Mouse (Mus musculus): ENCODE data around the gene Hcls1. TPM values are rescaled to one million over a fixed set of nuclear protein-coding genes. Genes with fewer than 3 reads are reported as not detected.

Hcls1 gene
- polyA plus RNA-seq, 1 experiment from 2014 or later, result 2.1 TPM

DNA sequence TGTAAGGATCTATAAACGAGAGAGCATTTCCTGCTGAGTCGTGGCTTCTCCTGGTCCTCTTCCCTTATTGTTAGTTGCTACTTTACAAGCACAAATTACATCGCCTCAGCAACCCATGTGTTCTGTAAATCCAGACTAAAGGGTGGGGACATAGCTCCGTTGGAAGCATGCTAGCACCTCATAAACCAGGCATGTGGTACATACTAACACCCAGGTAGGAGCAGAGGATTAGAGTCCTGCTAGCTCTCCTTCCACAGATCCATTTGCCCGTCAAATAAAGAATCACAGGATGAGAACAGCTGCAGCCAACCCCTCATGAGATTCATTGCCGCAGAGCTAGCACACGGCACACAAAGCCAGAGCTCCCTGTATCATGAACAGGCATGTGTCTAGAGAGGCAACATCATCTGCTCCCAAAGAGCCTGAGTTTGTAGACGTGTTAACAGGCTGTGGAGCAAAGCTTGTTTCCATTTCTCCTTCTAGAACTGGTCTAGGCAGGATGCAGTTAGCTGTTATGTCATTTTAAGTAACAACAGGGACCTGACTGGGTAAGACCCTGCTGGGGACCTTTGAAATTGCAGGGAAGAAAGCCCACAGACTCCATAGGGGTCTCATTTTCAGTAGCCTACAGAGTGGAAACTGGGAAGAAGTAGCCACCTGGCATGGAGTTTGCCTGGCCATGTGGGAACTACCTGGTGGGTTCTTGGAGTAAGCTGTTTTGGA lies 15.0 kb downstream of the Hcls1 start:
- Histone ChIP-seq H3K27ac (ENCODE audit: low read length) (no peak overlapping the region), H3K9me3 (ENCODE audit: control insufficient read depth, low read depth, low read length) (no peaks in the 10 kb centered on the region), H3K27me3 (ENCODE audit: control insufficient read depth, insufficient read depth, low read length) (no peaks in the 10 kb centered on the region), H3K9ac (replicated peaks; ENCODE audit: low read depth, low read length) (no peak overlapping the region), H3K36me3 (ENCODE audit: control insufficient read depth, insufficient read depth, low read length) (no peaks in the 10 kb centered on the region), H3K4me1 (ENCODE audit: control insufficient read depth, insufficient read depth, low read length) (no peaks in the 10 kb centered on the region), H3K4me2 (replicated peaks; ENCODE audit: low read depth, low read length) (no peak overlapping the region), H3K4me3 (ENCODE audit: low read depth, low read length) (no peak overlapping the region)
- WGBS, result 61% methylated on average over 8 of the region's 8 CpGs
- no peak for ATAC-seq (ENCODE audit: insufficient number of reproducible peaks, insufficient read depth, low FRiP score, low read depth)

DNA sequence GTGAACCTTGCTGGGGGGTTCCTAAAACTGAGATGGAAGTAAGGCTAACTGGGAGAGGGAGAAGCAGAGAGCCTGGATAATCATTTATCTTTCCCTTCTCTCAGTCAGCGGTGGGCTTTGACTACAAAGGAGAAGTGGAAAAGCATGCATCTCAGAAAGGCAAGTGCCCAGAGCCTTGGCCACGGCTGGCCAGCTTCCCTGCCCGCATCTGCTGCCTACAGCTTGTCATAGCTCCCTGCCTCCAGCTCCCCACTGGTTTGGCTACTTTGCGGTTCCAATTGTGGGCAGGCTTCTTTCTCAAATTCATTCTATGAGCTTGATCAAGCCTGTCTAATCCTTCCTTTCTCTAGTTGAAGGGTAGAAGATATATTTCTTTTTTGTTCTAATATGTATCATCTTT lies 16.2 kb downstream of the Hcls1 start:
- no peaks in the 10 kb centered on the region for H3K9me3 ChIP-seq (ENCODE audit: control insufficient read depth, low read depth, low read length)
- H3K36me3 ChIP-seq (ENCODE audit: control insufficient read depth, insufficient read depth, low read length), result no peaks in the 10 kb centered on the region
- no peak for ATAC-seq (ENCODE audit: insufficient number of reproducible peaks, insufficient read depth, low FRiP score, low read depth)
- H3K4me3 ChIP-seq (ENCODE audit: low read depth, low read length), result no peak overlapping the region
- no peak overlapping the region for H3K27ac ChIP-seq (ENCODE audit: low read length)
- WGBS, result 54% methylated on average over 4 of the region's 4 CpGs
- H3K4me2 ChIP-seq (replicated peaks; ENCODE audit: low read depth, low read length), result no peak overlapping the region
- H3K4me1 ChIP-seq (ENCODE audit: control insufficient read depth, insufficient read depth, low read length), result no peaks in the 10 kb centered on the region
- no peak overlapping the region for H3K9ac ChIP-seq (replicated peaks; ENCODE audit: low read depth, low read length)
- no peaks in the 10 kb centered on the region for H3K27me3 ChIP-seq (ENCODE audit: control insufficient read depth, insufficient read depth, low read length)

DNA sequence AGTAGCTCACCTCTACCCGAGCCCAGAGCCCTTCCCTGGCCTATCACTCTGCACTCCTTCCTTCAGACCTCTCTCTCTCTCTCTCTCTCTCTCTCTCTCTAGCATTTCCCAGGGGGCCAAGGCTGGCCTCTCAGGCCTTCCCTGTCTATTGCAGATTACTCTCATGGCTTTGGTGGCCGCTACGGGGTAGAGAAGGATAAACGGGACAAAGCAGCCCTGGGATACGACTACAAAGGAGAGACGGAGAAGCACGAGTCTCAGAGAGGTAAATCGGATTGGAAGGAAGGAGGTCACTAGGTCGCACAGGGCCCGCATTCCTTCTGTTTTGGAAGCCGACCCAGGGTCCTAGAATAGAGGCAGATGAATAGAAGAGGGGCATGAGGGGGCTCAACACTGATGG lies 20.3 kb downstream of the Hcls1 start:
- Histone ChIP-seq H3K4me1 (ENCODE audit: control insufficient read depth, insufficient read depth, low read length) (no peaks in the 10 kb centered on the region), H3K9ac (replicated peaks; ENCODE audit: low read depth, low read length) (no peak overlapping the region), H3K4me3 (ENCODE audit: low read depth, low read length) (no peak overlapping the region), H3K4me2 (replicated peaks; ENCODE audit: low read depth, low read length) (no peak overlapping the region), H3K36me3 (ENCODE audit: control insufficient read depth, insufficient read depth, low read length) (no peaks in the 10 kb centered on the region), H3K27ac (ENCODE audit: low read length) (no peak overlapping the region), H3K27me3 (ENCODE audit: control insufficient read depth, insufficient read depth, low read length) (no peaks in the 10 kb centered on the region), H3K9me3 (ENCODE audit: control insufficient read depth, low read depth, low read length) (no peaks in the 10 kb centered on the region)
- no peak for ATAC-seq (ENCODE audit: insufficient number of reproducible peaks, insufficient read depth, low FRiP score, low read depth)
- 74% methylated on average over 11 of the region's 11 CpGs for WGBS

DNA sequence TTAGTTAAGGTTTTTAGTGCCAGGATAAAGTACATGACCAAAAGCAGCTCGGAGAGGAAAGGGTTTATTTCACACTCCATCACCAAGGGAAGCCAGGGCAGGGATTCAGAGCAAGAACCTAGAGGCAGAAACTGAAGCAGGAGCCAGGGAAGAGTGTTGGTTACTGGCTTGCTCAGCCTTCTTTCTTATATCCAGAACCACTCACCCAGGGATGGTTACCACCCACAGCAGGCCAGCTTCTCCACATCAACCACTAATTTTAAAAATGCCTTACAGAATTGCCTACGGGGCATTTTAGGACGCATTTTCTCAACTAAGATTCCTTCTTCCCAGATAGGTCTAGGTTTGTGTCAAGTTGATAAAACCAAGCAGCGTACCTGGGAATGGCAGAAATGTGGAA lies 28.6 kb downstream of the Hcls1 start:
- Histone ChIP-seq H3K27me3 (ENCODE audit: control insufficient read depth, insufficient read depth, low read length) (no peaks in the 10 kb centered on the region), H3K9me3 (ENCODE audit: control insufficient read depth, low read depth, low read length) (no peaks in the 10 kb centered on the region), H3K4me3 (ENCODE audit: low read depth, low read length) (no peak overlapping the region), H3K4me2 (replicated peaks; ENCODE audit: low read depth, low read length) (no peak overlapping the region), H3K9ac (replicated peaks; ENCODE audit: low read depth, low read length) (no peak overlapping the region), H3K4me1 (ENCODE audit: control insufficient read depth, insufficient read depth, low read length) (no peaks in the 10 kb centered on the region), H3K36me3 (ENCODE audit: control insufficient read depth, insufficient read depth, low read length) (no peaks in the 10 kb centered on the region), H3K27ac (ENCODE audit: low read length) (no peak overlapping the region)
- WGBS, result 80% methylated on average over 4 of the region's 4 CpGs
- no peak for ATAC-seq (ENCODE audit: insufficient number of reproducible peaks, insufficient read depth, low FRiP score, low read depth)

DNA sequence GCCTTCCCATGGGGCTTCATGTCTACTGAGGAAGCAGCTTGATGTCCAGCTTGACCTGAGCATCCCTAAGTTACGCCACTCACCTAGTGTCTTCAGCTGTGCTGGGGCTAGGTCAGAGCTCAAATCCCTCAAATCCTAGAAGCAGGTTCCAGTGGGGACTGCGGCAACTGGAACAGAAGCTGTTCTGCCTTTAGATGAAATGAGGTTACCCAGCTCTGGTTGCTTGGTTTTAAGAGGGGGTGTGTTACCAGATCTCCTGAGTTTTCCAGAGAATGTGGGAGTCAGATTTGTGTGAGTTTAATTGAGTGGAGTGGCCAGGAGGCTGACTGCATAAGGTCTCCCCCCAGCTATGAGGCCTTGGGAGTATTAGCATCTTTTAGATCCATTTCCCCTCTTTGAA lies 44.3 kb downstream of the Hcls1 start:
- H3K4me3 ChIP-seq (ENCODE audit: low read depth, low read length), result no peak overlapping the region
- H3K4me2 ChIP-seq (replicated peaks; ENCODE audit: low read depth, low read length), result no peak overlapping the region
- no peaks in the 10 kb centered on the region for H3K4me1 ChIP-seq (ENCODE audit: control insufficient read depth, insufficient read depth, low read length)
- no peak overlapping the region for H3K9ac ChIP-seq (replicated peaks; ENCODE audit: low read depth, low read length)
- H3K27me3 ChIP-seq (ENCODE audit: control insufficient read depth, insufficient read depth, low read length), result no peaks in the 10 kb centered on the region
- H3K27ac ChIP-seq (ENCODE audit: low read length), result no peak overlapping the region
- no peaks in the 10 kb centered on the region for H3K9me3 ChIP-seq (ENCODE audit: control insufficient read depth, low read depth, low read length)
- ATAC-seq (ENCODE audit: insufficient number of reproducible peaks, insufficient read depth, low FRiP score, low read depth), result no peak
- WGBS, result 98% methylated on average over 2 of the region's 2 CpGs
- H3K36me3 ChIP-seq (ENCODE audit: control insufficient read depth, insufficient read depth, low read length), result no peaks in the 10 kb centered on the region

DNA sequence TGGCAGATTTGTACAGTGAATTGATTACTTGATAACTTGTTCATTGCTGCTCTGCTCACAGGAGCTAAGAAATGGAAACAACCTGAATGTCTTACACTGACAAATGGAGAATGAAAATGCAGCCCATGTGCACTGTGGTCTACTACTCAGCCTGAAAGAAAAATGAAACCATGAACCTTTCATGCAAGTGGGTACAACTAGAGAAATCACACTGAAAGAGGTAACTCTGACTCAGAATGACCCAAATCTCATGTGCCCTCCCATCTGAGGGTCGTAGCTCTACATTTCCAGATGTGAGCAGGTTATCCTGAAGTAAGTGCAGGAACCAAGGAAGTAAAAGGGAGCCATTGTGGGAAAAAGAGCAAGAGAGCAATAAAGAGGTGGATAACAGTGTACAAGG lies 49.0 kb downstream of the Hcls1 start:
- no peaks in the 10 kb centered on the region for H3K36me3 ChIP-seq (ENCODE audit: control insufficient read depth, insufficient read depth, low read length)
- WGBS, result 79% methylated on average over 1 of the region's 1 CpGs
- no peaks in the 10 kb centered on the region for H3K4me1 ChIP-seq (ENCODE audit: control insufficient read depth, insufficient read depth, low read length)
- H3K27me3 ChIP-seq (ENCODE audit: control insufficient read depth, insufficient read depth, low read length), result no peaks in the 10 kb centered on the region
- no peak overlapping the region for H3K9ac ChIP-seq (replicated peaks; ENCODE audit: low read depth, low read length)
- ATAC-seq (ENCODE audit: insufficient number of reproducible peaks, insufficient read depth, low FRiP score, low read depth), result no peak
- H3K9me3 ChIP-seq (ENCODE audit: control insufficient read depth, low read depth, low read length), result no peaks in the 10 kb centered on the region
- H3K4me2 ChIP-seq (replicated peaks; ENCODE audit: low read depth, low read length), result no peak overlapping the region
- H3K27ac ChIP-seq (ENCODE audit: low read length), result no peak overlapping the region
- H3K4me3 ChIP-seq (ENCODE audit: low read depth, low read length), result no peak overlapping the region

DNA sequence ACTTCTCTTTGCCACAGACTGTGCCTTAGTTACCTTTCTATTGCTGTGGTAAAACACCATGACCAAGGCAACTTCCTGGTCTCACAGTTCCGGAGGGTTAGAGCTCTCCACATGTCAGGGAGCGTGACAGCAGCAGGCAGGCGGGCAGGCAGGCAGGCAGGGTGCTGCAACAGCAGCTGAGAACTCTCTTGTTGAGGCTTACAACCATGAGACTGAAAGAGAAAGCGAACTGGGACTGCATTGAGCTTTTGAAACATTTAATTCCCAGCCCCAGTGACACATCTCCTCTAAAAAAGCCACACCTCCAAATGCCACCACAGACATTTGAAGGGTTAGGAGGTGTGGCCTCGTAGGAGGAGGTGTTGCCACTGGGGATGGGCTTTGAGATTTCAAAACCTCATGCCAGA lies 50.9 kb downstream of the Hcls1 start:
- H3K4me1 ChIP-seq (ENCODE audit: control insufficient read depth, insufficient read depth, low read length), result no peaks in the 10 kb centered on the region
- no peaks in the 10 kb centered on the region for H3K27me3 ChIP-seq (ENCODE audit: control insufficient read depth, insufficient read depth, low read length)
- H3K4me2 ChIP-seq (replicated peaks; ENCODE audit: low read depth, low read length), result no peak overlapping the region
- H3K9ac ChIP-seq (replicated peaks; ENCODE audit: low read depth, low read length), result no peak overlapping the region
- no peaks in the 10 kb centered on the region for H3K36me3 ChIP-seq (ENCODE audit: control insufficient read depth, insufficient read depth, low read length)
- 70% methylated on average over 5 of the region's 5 CpGs for WGBS
- H3K27ac ChIP-seq (ENCODE audit: low read length), result no peak overlapping the region
- no peaks in the 10 kb centered on the region for H3K9me3 ChIP-seq (ENCODE audit: control insufficient read depth, low read depth, low read length)
- no peak overlapping the region for H3K4me3 ChIP-seq (ENCODE audit: low read depth, low read length)
- no peak for ATAC-seq (ENCODE audit: insufficient number of reproducible peaks, insufficient read depth, low FRiP score, low read depth)

DNA sequence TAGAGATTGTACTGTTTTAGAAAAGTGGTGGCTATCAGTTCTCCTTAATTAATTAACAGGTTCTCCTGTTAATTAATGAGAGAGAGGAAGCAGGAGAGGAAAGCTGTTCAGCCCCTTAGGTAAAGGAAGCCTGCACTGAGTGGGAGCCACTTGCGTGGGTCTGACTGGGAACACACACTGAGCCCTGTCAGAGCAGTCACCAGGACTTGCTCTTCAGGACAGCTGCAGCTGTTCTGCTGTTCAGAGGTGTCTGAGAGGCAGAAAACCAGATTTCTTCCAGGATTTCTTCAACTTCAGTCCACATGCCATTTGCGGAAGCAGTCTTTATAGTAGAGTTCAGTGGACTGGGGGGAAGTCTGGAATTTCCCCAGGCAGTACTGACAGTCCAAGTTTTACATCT lies 52.6 kb downstream of the Hcls1 start:
- Histone ChIP-seq H3K27me3 (ENCODE audit: control insufficient read depth, insufficient read depth, low read length) (no peaks in the 10 kb centered on the region), H3K4me1 (ENCODE audit: control insufficient read depth, insufficient read depth, low read length) (no peaks in the 10 kb centered on the region), H3K4me3 (ENCODE audit: low read depth, low read length) (no peak overlapping the region), H3K27ac (ENCODE audit: low read length) (no peak overlapping the region), H3K36me3 (ENCODE audit: control insufficient read depth, insufficient read depth, low read length) (no peaks in the 10 kb centered on the region), H3K9me3 (ENCODE audit: control insufficient read depth, low read depth, low read length) (no peaks in the 10 kb centered on the region), H3K4me2 (replicated peaks; ENCODE audit: low read depth, low read length) (no peak overlapping the region), H3K9ac (replicated peaks; ENCODE audit: low read depth, low read length) (no peak overlapping the region)
- no peak for ATAC-seq (ENCODE audit: insufficient number of reproducible peaks, insufficient read depth, low FRiP score, low read depth)
- WGBS, result 76% methylated on average over 2 of the region's 2 CpGs

DNA sequence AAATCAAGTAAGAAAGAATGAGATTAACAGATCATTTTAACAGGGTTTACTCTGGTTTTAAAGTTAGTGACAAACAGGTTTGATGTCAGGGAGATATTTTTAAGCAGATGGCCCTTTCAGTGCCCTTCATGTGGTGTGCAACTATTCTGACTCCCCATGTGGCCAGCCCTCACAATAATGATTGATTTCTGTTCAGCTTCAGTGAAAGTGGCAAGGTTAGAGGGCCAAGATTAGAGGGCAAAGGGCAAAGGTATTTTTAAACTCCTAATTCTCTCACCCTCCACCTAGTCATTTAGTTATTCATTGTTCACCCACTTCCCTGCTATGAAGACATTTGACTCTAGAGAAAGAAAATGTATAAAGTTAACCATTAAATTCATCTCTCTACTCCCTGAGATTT lies 53.3 kb downstream of the Hcls1 start:
- no peaks in the 10 kb centered on the region for H3K4me1 ChIP-seq (ENCODE audit: control insufficient read depth, insufficient read depth, low read length)
- H3K27me3 ChIP-seq (ENCODE audit: control insufficient read depth, insufficient read depth, low read length), result no peaks in the 10 kb centered on the region
- no peak overlapping the region for H3K27ac ChIP-seq (ENCODE audit: low read length)
- H3K9me3 ChIP-seq (ENCODE audit: control insufficient read depth, low read depth, low read length), result no peaks in the 10 kb centered on the region
- no peaks in the 10 kb centered on the region for H3K36me3 ChIP-seq (ENCODE audit: control insufficient read depth, insufficient read depth, low read length)
- H3K4me3 ChIP-seq (ENCODE audit: low read depth, low read length), result no peak overlapping the region
- H3K4me2 ChIP-seq (replicated peaks; ENCODE audit: low read depth, low read length), result no peak overlapping the region
- no peak for ATAC-seq (ENCODE audit: insufficient number of reproducible peaks, insufficient read depth, low FRiP score, low read depth)
- H3K9ac ChIP-seq (replicated peaks; ENCODE audit: low read depth, low read length), result no peak overlapping the region

All from stomach, embryonic 14.5 days (tissue).